Mouse (Mus musculus) T-helper 1 cell (primary cell): ENCODE measurements around the gene Dcst2.

ENCODE experiments used
- in situ Hi-C: fragments of 300-600 bp; cut with MboI, MseI; formaldehyde crosslinking; loops from one replicate; pipeline ENCODE4 v1.15.1; 2025; ENCODE audit warnings: high pct_unique_total_duplicates

The Dcst2 gene

GRCm38 (mm10) chr3:89360237-89360636 lies 1.5 kb upstream of the Dcst2 start:
- in situ Hi-C loops, result no loop called here

DNA sequence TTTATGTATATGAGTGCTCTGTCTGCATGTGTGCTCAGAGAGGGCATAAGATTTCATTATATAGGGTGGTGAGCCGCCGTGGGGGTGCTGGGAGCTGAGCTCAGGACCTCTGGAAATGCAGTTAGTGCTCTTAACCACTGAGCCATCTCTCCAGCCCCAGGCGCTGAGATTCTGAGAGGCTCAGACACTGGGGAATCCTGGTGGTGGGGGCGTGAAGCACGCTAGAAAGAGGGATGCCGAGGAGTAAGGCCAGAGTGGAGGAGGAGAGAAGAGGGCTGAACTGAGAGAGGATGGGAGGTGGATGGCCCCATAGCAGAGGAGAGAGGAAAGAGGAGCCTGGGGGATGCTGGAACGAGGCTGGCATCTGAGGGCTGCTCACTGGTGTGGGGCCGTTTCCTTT lies 2.9 kb downstream of the Dcst2 start:
- in situ Hi-C loops, result no loop called here

DNA sequence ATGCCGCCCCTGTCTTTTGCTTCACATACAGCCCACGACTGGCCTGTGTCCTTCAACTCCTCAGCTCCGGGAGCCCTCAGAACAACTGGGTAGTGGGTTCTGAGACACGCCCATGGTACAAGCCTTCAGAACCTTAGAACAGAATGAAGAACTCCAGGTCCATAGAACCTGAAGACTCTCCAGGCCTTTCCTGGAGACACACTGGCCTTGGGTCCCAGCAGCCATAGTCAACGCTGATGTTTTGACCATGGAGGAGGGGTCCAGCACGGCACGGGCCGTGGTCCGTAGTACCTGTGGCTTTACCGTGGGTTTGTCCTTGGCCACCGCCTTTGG lies 3.3 kb downstream of the Dcst2 start, which contains the start of gene Dcst1:
Dcst1 (minus strand) TSS at position 101 of the 333 bp plus-strand sequence.
- in situ Hi-C loops, result no loop called here

GRCm38 (mm10) chr3:89365486-89366414 lies 4.0 kb downstream of the Dcst2 start:
- in situ Hi-C loops, result no loop called here

GRCm38 (mm10) chr3:89367338-89367737 lies 5.6 kb downstream of the Dcst2 start:
- in situ Hi-C loops, result no loop called here

DNA sequence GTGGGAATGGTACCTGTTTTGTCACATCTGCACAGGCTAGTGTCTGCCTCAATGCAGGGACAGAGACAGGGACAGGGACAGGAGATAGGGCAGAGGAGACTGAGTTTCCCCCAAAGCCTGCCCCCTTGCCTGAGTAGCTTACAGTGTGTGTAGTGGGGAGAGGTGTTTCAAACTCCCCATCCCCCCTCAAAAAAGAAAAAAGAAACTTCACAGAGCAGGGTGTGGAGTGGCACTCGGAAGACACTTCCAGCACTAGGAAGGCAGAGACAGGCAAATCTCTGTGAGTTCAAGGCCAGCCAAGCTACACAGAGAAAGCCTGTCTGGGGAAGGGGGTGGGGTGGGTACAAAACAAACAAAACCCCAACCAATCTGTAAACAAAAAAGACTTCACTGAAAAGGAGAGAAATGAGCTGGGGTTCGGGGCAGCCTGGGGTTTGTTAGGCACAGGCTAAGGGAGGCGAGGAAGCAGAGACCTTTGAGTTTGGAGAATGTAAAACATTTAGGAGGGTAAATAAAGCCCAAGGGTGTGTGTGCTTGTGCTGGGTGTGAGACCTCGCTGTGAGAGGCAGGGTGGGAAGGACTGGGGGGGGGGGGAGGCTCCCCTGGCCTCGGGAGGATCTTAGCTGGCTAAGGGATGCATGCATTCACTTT lies 11.9 kb downstream of the Dcst2 start:
- in situ Hi-C loops, result no loop called here

- in situ Hi-C loops, result no loop called here
These were observed 16.1 kb downstream of the Dcst2 start for GRCm38 (mm10) chr3:89377831-89378230.

DNA sequence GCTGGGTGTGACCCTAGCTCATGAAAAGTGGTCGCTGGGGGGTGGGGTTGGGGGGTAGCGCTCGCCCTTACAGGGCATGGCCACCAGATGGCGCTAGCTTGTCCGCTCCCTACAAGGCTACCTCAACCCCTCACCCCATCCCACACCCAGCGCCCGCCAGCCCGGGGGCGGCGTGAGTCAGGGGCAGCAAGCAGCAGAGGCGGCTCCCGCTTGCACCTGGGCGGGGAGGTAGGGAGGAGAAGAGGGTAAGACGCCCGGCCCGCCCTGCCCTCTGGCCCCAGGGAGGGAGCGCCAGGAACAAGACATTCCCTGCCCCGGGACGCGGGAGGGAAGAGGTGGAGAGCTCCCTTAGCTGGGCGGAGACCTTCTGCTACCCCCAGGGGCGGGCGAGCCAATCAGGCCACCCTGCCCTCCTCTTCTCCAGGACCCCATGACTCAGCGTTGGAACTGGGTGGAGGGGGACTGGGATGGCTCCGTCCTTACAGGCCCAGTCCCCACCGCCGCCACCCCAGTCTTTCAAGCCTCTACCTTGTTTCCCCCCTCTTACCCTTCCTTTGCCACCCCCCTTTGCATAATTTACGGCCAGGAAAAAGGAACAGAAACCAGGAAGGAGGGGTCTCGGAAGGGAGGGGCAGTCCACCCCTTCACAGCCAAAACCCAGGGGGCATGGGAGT lies 16.8 kb downstream of the Dcst2 start:
- in situ Hi-C loops, result no loop called here

GRCm38 (mm10) chr3:89379388-89380131 lies 17.8 kb downstream of the Dcst2 start:
- in situ Hi-C loops, result no loop called here

GRCm38 (mm10) chr3:89380291-89380690 lies 18.5 kb downstream of the Dcst2 start:
- in situ Hi-C loops, result no loop called here

DNA sequence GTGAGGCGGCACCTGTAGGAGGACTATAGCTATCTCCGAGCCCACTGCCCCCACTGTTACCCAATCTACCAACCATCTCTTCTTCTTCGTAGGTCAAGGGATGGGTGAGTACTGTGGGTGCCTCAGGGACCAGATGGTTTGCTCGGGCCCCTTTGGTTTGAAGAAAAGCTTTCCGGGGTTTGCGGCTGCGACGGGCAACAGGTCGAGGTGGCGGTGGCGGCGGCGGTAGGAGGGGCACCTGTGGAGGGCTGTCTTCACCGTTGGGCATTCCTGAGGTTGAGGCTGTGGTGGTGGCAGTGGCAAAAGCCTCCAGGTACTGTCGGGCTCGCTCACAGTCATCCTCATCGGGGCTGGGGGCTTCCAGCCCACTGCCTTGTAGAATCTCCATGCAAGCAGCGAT lies 18.9 kb downstream of the Dcst2 start:
- in situ Hi-C loops, result no loop called here

DNA sequence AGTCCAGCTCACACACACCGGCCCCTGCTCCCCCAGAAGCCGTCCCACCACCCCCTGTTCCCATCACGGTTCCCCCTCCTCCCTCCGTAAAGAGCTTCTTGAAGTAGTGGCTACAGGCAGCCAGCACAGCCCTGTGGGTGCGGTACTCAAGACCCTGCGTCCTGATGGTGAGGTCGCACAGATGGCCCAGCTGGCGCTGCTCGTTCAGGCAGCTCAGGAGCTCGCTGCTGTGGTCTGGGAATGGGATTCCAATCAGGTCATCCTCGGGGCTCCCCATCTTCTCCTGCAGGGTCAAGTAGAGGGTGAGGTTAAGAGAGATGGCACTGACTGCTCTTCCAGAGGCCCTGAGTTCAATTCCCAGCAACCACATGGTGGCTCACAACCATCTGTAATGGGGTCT lies 19.5 kb downstream of the Dcst2 start:
- in situ Hi-C loops, result no loop called here

- in situ Hi-C loops, result no loop called here
These were observed 20.5 kb downstream of the Dcst2 start for GRCm38 (mm10) chr3:89382033-89382882.

DNA sequence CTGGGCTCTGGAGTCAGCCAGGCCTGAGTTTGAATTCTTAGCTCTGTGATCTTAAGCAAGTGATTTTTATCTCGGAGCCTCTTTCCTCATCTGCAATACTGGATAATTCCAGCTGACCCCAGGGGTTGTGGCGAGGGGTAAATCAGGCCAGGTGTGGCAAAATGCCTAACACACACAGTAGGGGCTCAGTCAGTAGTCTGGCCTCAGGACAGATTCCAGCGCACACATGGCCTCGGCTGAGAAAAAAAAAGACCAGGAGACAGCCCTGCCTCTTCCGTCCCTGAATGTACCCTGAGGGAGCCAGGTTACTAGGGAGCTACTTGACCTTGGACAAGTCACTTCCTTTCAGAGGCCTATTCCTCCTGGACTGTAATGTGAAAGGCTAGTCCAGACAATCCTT lies 21.2 kb downstream of the Dcst2 start:
- in situ Hi-C loops, result no loop called here

DNA sequence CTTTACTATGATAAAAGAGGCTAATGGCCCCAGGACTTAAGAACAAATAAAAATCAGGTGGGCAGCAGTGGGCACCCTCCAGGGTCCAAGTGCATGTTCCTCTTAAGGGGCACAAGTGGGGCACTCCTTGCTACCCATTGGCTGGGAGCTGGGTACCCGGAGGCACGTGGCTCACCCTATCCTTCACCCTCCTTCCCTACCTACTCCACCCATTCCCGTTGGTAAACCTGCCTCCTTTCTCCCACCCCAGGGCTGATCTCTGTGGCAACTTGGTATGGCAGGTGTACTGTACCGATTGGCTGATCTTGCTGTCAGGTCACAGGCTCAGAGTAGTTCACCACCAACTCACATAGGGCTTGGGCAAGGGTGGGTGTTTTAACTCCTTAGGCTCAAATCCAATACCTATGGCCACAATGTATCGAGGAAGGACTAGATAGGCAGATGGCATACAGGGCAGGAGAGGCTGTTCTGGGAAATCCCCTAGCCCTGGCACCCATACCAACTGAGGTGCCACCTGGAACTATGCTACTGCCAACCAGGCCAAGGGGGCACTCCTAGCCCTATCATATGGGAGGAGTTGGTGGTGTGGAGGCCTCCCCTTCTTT lies 22.0 kb downstream of the Dcst2 start:
- in situ Hi-C loops, result no loop called here

DNA sequence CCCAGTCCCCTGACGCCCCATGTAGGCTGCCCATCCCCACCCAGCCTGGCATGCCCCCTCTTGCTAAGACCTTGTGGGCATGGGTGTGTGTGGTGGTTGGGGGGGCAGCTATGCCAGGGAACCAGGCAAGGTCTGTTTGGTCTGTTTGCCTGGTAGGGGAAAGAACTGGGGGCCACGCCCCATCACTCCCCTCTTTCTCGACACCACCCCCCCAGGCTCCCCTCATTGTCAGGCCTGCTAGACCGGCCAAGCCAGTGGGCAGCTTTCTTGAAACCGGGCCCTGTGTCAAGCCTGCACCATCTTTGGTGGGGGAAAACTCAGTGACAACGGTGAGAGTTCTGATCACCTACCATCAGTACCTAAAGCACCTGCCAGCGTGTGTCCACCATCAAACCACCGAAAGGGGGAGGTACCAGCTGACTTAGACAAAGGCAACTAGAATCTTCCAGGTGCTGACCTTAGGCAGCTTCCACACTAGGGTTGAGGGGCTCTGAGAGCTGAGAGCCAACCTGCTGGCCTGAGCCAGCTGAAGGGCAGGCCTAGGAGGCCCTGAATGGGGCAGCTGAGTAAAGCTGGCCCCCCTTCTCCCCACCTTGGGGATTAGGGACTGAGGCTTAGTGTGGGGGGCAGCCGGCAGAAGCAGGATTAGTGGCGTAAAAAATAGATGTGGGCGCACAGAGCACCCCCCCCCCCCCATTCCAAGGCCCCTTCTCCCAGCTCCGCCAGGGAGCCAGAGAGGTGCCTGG lies 22.7 kb downstream of the Dcst2 start:
- in situ Hi-C loops, result no loop called here

GRCm38 (mm10) chr3:89385451-89385850 lies 23.7 kb downstream of the Dcst2 start:
- in situ Hi-C loops, result no loop called here

- in situ Hi-C loops, result no loop called here
These were observed 25.0 kb downstream of the Dcst2 start for GRCm38 (mm10) chr3:89386438-89387420.
